Mouse (Mus musculus): ENCODE measurements around the gene Vmn1r127.
"Not testable (repeated sequence)": the region's sequence is repeated elsewhere in the genome, so short reads cannot be mapped to it uniquely, and the experiment has no call there.

Vmn1r127 gene

DNA sequence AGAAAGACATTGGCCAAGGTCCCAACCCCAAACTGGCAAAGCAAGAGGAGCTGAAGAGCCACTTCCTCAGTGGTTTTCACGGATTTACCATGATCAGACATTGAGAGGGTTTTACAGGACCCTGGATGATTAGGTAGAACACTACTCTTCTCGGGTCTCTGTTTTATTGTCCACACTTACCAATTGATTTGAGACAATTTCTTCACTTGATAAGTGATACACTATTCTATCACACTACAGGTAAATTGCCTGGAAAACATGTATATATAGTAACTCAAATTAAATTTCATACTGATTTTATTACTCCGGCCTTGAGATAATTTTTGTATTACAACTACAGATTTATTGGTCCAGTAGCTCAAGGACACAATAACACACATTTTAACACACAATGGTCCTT, at the start of gene Vmn1r127:
TSS of gene Vmn1r127 (minus strand) at position 101 of the 400 bp plus-strand sequence.
- in situ Hi-C loops (cut with MseI, MboI): not testable (repeated sequence)

GRCm38 (mm10) chr7:21361191-21361590, 41.5 kb upstream of the Vmn1r127 start, which contains the start of gene Vmn1r129:
Gene Vmn1r129, minus strand, starts transcription at chr7:21361291.
- in situ Hi-C loops (cut with MseI, MboI): not testable (repeated sequence)

- in situ Hi-C loops (cut with MseI, MboI): not testable (repeated sequence)
Observed at GRCm38 (mm10) chr7:21349073-21349472, 29.4 kb upstream of the Vmn1r127 start, which contains the start of gene Vmn1r128. Gene Vmn1r128, plus strand, starts transcription at chr7:21349373.

DNA sequence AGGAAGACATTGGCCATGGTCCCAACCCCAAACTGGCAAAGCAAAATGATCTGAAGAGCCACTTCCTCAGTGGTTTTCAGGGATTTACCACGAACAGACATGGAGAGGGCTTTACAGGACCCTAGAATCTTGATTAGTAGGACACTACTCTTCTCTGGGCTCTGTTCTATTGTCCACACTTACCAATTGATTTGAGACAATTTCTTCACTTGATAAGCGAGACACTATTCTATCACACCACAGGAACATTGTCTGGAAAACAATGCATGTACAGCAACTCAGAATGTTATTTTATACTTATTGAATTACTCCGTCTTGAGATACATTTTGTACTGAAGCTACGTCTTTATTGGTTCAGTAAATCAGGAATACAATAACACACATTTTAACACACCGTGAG, 18.3 kb downstream of the Vmn1r127 start, which contains the start of gene Vmn1r126:
TSS of gene Vmn1r126 (minus strand) at position 101 of the 400 bp plus-strand sequence.
- in situ Hi-C loops (cut with MseI, MboI): not testable (repeated sequence)

DNA sequence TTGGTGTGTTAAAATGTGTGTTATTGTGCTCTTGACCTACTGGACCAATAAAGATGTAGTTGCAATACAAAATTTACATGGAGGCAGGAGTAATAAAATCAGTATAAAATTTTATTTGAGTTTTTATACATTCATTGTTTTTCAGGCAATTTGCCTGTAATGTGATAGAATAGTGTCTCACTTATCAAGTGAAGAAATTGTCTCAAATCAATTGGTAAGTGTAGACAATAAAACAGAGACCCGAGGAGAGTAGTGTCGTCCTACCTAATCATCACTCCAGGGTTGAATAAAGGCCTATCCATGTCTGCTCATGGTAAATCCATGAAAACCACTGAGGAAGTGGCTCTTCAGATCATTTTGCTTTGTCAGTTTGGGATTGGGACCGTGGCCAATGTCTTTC, 47.8 kb downstream of the Vmn1r127 start, which contains the start of gene Vmn1r125:
TSS of gene Vmn1r125 (plus strand) at position 301 of the 400 bp plus-strand sequence.
- in situ Hi-C loops (cut with MseI, MboI): not testable (repeated sequence)
